Mouse (Mus musculus) left cerebral cortex, adult 8-10 months (tissue): ENCODE measurements at regions not wholly inside any gene's neighbourhood (a gene's known extent, or its start where the extent isn't known, plus 50 kb on each side); places are given as distances from the start of the nearest gene placed in this dataset.
A peak's percentile ranks its signal among the peaks of the same experiment; 100 is the strongest.

Source experiments
- DNase-seq, 2 experiments: peaks; one replicate each; pipeline ENCODE4 v3.0.0; 2022; ENCODE audit warnings: low spot score in 2 of 2

- DNase-seq = peak in 1 of 2 experiments; percentile 24
Measured at GRCm38 (mm10) chr9:26549551-26549950, 184.0 kb upstream of the B3gat1 start.

GRCm38 (mm10) chr9:26575990-26576389, 157.5 kb upstream of the B3gat1 start:
- no peak for DNase-seq

GRCm38 (mm10) chr9:26601979-26602378, 131.5 kb upstream of the B3gat1 start:
- no peak for DNase-seq

GRCm38 (mm10) chr9:26604552-26604951, 129.0 kb upstream of the B3gat1 start:
- no peak for DNase-seq

- peak in 1 of 2 experiments; percentile 13 for DNase-seq
Measured at GRCm38 (mm10) chr9:26611711-26612437, 121.7 kb upstream of the B3gat1 start.

GRCm38 (mm10) chr9:26622840-26623448, 110.6 kb upstream of the B3gat1 start:
- DNase-seq = no peak

GRCm38 (mm10) chr9:26625171-26625937, 108.2 kb upstream of the B3gat1 start:
- DNase-seq = no peak

- DNase-seq = peak in 1 of 2 experiments; percentile 74
Measured at GRCm38 (mm10) chr9:26632891-26633650, 100.5 kb upstream of the B3gat1 start.

- DNase-seq = peak in 1 of 2 experiments; percentile 90
Measured at GRCm38 (mm10) chr9:26635211-26635610, 98.3 kb upstream of the B3gat1 start.

- no peak for DNase-seq
Measured at GRCm38 (mm10) chr9:26638586-26638985, 94.9 kb upstream of the B3gat1 start.

GRCm38 (mm10) chr9:26642302-26642701, 91.2 kb upstream of the B3gat1 start:
- DNase-seq = no peak

GRCm38 (mm10) chr9:26642831-26643230, 90.7 kb upstream of the B3gat1 start:
- DNase-seq = no peak

GRCm38 (mm10) chr9:26649506-26649905, 84.0 kb upstream of the B3gat1 start:
- DNase-seq = peak in 1 of 2 experiments; percentile 39

- DNase-seq = no peak
Measured at GRCm38 (mm10) chr9:26652920-26653319, 80.6 kb upstream of the B3gat1 start.

- DNase-seq = no peak
Measured at GRCm38 (mm10) chr9:26659366-26659765, 74.2 kb upstream of the B3gat1 start.

- no peak for DNase-seq
Measured at GRCm38 (mm10) chr9:26663544-26663943, 70.0 kb upstream of the B3gat1 start.

- DNase-seq = no peak
Measured at GRCm38 (mm10) chr9:26667835-26668234, 65.7 kb upstream of the B3gat1 start.

GRCm38 (mm10) chr9:26674059-26674757, 59.3 kb upstream of the B3gat1 start:
- no peak for DNase-seq

GRCm38 (mm10) chr9:26678288-26678687, 55.2 kb upstream of the B3gat1 start:
- peak in 1 of 2 experiments; percentile 48 for DNase-seq

- DNase-seq = no peak
Measured at GRCm38 (mm10) chr9:26681516-26681915, 52.0 kb upstream of the B3gat1 start.
